Mouse (Mus musculus) embryonic fibroblast, embryonic 13.5 days (primary cell): ENCODE results near the gene Gm3625. TPM values are rescaled to one million over a fixed set of nuclear protein-coding genes. Genes with fewer than 3 reads are reported as not detected.

Experiments
- H3K27ac ChIP-seq: 2 replicates; pipeline ENCODE4 v1.5.1; 2012; ENCODE audit warnings: low read length, control low read depth, inconsistent platforms; ENCODE audit not compliant: insufficient read depth
- H3K4me1 ChIP-seq: 2 replicates; pipeline ENCODE4 v1.6.1; 2011; ENCODE audit warnings: low read length; ENCODE audit not compliant: control insufficient read depth, insufficient read depth
- H3K4me3 ChIP-seq: 2 replicates; pipeline ENCODE4 v1.5.1; 2011; ENCODE audit warnings: mild to moderate bottlenecking, control low read depth, low read length; ENCODE audit not compliant: insufficient read depth
- CTCF ChIP-seq: IDR thresholded peaks from 2 replicates; pipeline ENCODE4 v1.5.1; 2011; ENCODE audit warnings: mild to moderate bottlenecking, control low read depth, low read length, moderate library complexity, borderline replicate concordance; ENCODE audit not compliant: insufficient read depth
- POLR2A ChIP-seq: IDR thresholded peaks from 2 replicates; pipeline ENCODE4 v1.6.1; 2011; ENCODE audit warnings: low read depth, mild to moderate bottlenecking, control low read depth, low read length, moderate library complexity
- polyA plus RNA-seq: library from polyadenylated mRNA; stranded (reverse); fragments of >200 nt; gene quantifications from 2 replicates; pipeline ENCODE4 v1.2.4, GENCODE M21; 2011; ENCODE audit warnings: low read depth; ENCODE audit not compliant: missing spikeins, insufficient read length

Gm3625 gene
- polyA plus RNA-seq, 1 experiment: not detected

DNA sequence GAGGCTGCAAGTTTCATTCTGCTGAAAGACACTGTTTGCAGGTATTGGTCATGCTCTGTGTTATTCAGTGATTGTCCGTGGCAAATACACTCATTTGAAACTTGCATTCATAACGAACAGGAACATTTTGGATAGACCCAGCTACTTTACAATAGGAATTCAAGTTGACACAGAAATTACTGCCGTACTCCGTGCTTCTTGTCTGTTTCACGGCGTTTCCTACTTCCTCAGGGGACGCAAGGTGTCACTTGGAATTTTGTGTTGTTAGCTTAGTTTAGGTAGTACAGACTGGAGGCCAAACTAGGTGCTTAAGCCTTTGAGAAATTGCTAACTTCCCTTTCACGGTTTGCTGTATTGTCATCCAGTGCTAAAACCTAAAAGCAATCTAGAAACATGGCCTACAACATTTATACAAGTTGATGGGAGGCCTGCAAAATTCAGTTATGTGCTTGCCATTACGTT, 1.2 kb upstream of the Gm3625 start:
- peak overlapping the region; percentile 70 for H3K4me3 ChIP-seq
- no peak overlapping the region for H3K27ac ChIP-seq
- TF ChIP-seq POLR2A (no peak), CTCF (no peak)
- H3K4me1 ChIP-seq: peaks cover 3% of the 10 kb centered on the region; the same call in 1 of the 2 replicates

- Histone ChIP-seq H3K4me1 (no peaks in the 10 kb centered on the region), H3K27ac (peak overlapping the region; percentile 35; the same call in 1 of the 2 replicates), H3K4me3 (peak overlapping the region; percentile 87)
- TF ChIP-seq CTCF (no peak), POLR2A (0 out of 2 replicates have a peak, but pooled peaks have one; percentile 23)
These were observed 621 bp upstream of the Gm3625 start for GRCm38 (mm10) chr12:4593166-4593929.

- no peak overlapping the region for H3K27ac ChIP-seq
- no peaks in the 10 kb centered on the region for H3K4me1 ChIP-seq
- peak overlapping the region; percentile 87 for H3K4me3 ChIP-seq
- no peak for TF ChIP-seq CTCF
These were observed 702 bp downstream of the Gm3625 start for GRCm38 (mm10) chr12:4592025-4592424.

- Histone ChIP-seq H3K4me3 (no peak overlapping the region), H3K27ac (no peak overlapping the region), H3K4me1 (no peaks in the 10 kb centered on the region)
- no peak for TF ChIP-seq CTCF
- no peak for TF ChIP-seq POLR2A
These were observed 4.1 kb downstream of the Gm3625 start for GRCm38 (mm10) chr12:4588603-4589002.

GRCm38 (mm10) chr12:4587846-4588245, 4.9 kb downstream of the Gm3625 start:
- Histone ChIP-seq H3K4me3 (no peak overlapping the region), H3K27ac (no peak overlapping the region), H3K4me1 (no peaks in the 10 kb centered on the region)
- TF ChIP-seq POLR2A (no peak), CTCF (no peak)

GRCm38 (mm10) chr12:4582326-4582725, 10.4 kb downstream of the Gm3625 start:
- Histone ChIP-seq H3K27ac (no peak overlapping the region), H3K4me3 (no peak overlapping the region), H3K4me1 (no peaks in the 10 kb centered on the region)
- TF ChIP-seq CTCF: no peak
- no peak for TF ChIP-seq POLR2A

DNA sequence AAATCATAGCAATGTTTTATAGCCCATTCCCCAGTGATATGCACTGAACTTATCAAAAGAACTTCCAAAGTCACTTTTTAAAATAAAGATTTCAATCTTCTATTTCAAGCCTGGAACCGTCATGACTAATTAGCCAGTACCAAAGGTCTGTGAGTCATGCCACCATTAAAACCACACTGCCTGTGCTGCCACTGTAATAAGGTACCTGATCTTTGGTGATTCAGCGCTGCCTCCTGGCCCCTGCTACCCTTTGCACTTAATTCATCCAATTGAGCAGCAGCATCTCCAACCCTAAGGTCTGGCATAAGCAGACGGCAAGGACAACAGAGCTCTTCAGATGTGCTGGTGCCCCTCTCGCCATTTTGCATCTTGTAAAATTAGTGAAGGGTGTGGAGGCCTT, 18.7 kb downstream of the Gm3625 start:
- Histone ChIP-seq H3K4me1 (no peaks in the 10 kb centered on the region), H3K27ac (no peak overlapping the region), H3K4me3 (no peak overlapping the region)
- TF ChIP-seq POLR2A (no peak), CTCF (no peak)

DNA sequence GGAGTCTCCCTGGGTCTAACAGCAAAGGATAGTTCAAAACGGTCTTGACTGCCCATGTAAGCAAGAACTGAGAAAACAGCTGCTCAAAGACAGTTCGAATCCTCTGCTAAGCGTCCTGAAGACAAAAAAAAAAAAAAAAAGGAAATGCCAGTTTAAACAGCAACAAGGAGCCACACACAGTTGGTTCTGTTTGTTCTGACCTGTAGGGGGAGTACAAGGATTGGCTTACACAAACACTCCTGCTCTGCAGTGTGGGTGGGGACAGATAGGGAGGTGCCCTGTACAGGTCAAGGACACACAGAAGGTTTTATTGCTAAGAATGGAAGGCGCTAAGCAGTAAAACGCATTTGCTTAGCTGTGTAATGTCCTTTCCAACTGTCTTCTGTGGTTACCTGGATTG, 20.9 kb downstream of the Gm3625 start:
- TF ChIP-seq POLR2A (no peak), CTCF (no peak)
- Histone ChIP-seq H3K27ac (no peak overlapping the region), H3K4me1 (no peaks in the 10 kb centered on the region), H3K4me3 (no peak overlapping the region)

DNA sequence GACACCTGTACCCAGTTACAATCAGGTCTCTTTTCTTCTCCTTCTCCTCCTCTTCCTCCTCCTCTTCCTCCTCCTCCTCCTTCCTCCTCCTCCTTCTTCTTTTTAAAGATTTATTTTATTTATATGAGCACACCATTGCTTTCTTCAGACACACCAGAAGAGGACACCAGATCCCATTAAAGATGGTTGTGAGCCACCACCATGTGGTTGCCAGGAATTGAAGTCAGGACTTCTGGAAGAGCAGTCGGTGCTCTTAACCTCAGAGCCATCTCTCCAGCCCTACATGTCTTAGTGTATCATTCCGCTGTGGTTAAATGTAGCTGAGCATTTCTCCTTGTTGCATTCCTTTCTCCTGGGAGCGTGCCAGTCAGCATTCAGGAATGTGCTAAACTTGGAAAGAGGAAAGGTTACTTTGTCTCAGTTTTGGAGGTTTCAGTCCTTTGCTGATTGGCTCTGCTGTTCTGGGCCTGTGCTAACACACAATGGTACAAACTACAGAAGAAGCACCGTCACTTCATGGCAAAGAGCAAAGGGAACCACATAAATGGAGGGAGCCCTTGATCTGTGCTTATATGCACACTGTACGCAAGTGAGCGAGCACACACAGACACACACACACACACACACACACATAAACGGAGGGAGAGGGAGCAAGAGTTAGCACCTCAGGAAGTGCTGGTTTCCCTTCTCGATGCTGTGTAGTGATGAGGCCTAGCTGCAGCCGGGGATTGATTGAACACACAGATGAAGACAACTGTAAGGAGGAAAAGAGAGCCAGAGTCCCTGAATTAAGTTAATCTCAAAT, 34.0 kb downstream of the Gm3625 start:
- TF ChIP-seq POLR2A (0 out of 2 replicates have a peak, but pooled peaks have one; percentile 41), CTCF (no peak)
- H3K27ac ChIP-seq: peak overlapping the region; percentile 82
- no peak overlapping the region for H3K4me3 ChIP-seq
- peaks cover 9% of the 10 kb centered on the region for H3K4me1 ChIP-seq

DNA sequence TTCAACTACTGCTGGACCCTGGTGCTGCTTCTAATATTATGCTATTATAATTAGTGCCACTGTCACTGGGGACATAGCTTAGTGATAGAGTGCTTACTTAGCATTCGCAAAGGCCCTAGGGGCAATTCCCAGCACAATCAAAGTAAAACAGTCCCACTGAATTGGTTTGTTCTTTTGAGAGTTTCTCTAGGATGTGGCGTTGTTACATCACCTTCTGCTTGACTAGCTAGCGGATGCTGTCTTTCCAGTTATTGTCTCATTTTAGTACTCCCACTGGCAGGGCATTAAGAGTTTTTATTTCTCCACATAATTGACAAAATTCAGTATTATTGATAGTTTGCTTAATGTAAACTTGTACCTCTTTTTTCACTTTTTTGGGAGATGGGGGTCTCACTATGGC, 34.7 kb downstream of the Gm3625 start:
- no peak overlapping the region for H3K4me3 ChIP-seq
- H3K4me1 ChIP-seq: peaks cover 9% of the 10 kb centered on the region
- H3K27ac ChIP-seq: peak overlapping the region; percentile 82
- TF ChIP-seq CTCF (no peak), POLR2A (no peak)
